Mouse (Mus musculus): ENCODE results near the gene Ppp4r3b.

The Ppp4r3b gene

DNA sequence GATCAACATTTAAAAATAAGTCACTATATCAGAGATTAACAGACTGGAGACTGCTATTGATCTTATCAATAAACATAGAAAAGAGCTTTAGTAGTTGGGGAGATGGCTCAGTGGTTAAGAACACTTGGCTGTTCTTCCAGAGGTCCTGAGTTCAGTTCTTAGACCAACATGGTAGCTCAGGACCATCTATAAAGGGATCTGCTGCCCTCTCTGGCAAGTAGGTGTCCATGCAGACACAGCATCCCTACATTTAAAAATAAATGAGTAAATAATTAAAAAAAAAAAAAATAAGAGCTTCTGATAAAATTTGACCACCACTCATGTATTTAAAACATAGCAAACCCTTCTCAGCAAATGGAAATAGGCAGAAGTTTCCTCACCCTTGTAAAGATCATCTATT lies 65.4 kb downstream of the Ppp4r3b start:
- no peak for DNase-seq (ENCODE audit: low spot score in 2 of 2)

DNA sequence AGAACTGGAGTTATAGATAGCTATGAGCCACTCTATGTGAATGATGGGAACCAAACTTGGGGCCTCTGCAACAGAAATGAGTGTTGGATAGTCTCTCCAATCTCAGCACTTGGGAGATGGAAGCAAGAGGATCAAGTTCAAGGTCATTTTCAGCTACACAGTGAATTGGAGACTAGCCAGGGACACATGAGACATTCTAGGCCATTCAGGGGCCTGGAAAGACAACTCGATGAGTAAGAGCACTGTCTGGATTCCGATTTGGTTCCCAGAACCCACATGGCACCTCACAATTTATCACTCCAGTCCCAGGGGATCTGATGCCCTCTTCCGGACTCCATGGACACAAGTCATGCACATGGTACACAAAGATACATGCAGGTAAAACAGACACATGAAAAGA lies 65.9 kb downstream of the Ppp4r3b start:
- no peak for DNase-seq (ENCODE audit: low spot score in 2 of 2)

DNA sequence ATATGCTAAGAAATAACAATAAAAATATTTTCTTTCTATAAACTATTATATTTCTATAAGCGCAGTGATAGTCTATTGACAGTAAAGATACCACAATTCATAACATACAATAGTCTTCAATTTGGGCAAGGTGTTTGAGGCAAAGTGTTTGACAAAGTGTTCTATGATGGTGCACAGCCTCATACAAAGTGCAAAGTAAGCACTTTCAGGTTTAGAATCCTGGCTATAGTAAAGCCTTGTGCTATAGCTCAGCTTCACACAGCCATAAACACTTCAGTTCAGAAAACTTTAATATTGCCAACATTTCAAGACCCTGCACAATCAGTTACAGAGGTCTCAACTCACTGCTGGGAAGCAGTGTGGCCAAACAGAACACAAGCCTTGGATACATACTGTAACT lies 66.7 kb downstream of the Ppp4r3b start:
- DNase-seq (ENCODE audit: low spot score in 2 of 2), result no peak

DNA sequence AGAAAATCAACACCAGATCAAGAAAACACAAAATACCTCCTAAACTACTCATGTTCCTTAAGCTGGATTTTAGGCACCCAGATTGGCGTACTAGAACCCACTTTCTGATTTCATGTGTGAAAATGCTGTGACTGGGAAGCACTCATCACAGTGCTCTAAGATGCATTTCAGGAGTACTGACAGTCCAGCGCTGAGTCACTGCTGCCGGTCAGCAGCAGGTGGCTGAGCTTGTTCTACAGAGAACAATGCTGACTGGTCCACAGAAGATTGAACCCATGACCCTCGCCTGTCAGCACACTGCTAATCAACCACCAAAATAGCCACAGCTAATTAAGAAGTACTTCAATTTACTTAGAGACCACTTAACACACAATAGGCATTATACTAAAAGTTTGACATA lies 69.3 kb downstream of the Ppp4r3b start:
- DNase-seq (ENCODE audit: low spot score in 2 of 2), result no peak

DNA sequence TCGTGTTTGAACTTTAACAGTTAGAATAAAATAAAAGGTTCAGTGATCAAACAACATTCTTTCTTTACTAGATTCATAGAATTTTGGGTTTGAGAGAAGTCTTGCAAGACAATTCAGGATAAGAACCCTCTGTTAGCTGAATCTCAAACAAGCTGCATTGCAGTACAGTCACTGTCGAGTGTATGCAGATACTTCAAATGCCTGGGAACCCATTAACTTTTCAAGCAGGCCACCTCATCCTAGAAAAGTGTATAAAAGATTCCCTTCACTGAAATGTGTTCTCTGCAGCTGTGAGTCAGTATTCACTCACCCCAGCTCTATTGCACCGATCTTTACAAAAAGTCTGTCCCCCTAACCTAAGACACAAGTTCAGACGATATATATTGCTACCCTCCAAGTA lies 73.3 kb downstream of the Ppp4r3b start:
- no peak for DNase-seq (ENCODE audit: low spot score in 2 of 2)

DNA sequence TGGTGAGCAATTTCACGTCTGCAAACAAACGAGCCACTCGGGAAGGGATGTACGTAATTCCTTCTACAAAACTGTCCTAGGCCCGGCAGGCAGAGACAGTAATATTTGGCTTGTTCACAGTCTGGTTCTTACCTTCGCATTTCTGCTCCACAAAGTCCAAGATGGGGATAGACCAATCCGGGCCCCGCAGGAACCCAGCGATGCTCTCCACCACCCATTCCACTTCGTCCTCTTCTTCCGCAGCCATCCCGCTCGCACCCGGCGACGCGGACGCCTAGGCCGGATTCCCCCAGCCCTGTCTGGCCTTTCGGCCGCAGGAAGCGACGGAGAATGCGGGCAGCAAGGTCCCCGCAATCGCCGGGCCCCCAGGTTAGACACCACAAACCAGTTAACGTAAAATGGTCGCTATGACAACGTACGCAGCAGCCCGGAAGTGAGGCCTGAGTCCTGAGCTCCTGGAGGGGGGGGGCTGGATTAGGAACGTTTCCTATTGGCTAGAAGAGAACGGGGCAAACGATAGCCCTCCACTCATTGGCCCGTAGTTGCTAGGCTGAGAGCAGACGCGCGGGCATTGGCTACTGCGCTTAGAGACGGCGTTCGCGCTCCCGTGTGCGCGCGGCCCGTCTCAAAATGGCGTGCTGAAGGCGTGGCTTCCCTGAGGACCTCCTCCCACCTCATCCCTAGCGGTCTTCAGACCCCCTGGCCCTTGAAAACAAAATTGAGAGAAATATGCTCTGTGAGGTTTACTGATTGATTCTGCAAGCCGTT lies 74.4 kb downstream of the Ppp4r3b start, which contains the start of gene Cfap36:
Gene Cfap36 (minus strand): TSS at position 527 of the 768 bp plus-strand sequence.
- DNase-seq (ENCODE audit: low spot score in 2 of 2), result peak; percentile 72 to 82

DNA sequence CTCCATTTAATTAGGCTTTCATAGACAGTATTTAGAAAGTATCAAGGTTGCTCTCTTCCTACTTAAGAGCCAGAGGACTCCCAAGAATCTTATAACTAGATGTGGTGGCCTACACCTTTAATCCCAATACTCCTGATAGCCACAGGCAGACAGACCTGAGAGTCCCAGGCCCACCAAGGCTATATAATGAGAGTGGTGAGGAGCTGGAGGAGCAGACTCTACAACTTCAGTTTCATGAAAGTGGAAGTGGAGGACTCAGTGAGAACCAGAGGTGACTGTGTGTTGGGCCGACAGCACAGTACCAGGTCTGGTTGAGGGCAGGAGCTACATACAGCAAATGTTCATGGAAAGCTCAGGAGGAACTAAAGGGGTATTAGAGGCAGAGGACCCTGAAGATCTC lies 75.0 kb downstream of the Ppp4r3b start:
- no peak for DNase-seq (ENCODE audit: low spot score in 2 of 2)

DNA sequence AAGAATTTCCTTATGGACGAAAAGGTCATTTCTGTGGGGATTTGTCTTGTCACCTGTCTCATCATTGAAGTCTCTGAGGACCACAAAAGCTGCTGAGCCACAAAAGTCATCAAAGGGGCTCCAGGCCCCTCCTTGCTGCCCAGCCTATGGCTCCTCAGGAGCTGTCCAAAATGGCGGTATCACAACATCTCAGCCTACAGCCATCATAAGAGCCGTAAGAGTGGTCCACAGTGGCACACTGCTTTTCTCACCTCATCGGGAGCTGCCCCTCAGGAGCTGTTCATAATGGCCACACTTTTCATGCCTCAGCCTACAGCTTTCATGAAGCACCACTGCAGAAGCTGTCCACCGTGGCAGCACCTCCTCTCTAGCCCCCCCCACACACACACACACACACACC lies 75.7 kb downstream of the Ppp4r3b start:
- no peak for DNase-seq (ENCODE audit: low spot score in 2 of 2)

DNA sequence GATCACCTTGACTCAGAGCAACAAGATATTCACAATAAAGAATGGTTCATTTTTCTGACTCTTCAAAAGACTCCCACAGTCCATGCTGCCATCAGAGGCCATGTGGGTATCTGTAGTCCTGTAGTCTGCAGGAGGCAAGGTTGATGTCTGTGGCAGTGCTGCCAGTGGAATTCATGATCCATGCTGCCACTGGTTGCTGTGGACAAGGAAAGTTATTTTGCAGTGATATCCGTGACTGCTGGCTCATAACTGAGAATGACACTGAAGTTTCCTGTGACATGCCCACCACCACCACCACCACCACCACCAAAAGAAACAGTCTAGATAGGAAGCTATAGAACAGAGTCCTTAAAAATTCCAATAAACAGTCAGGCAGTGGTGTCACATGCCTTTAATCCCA lies 82.0 kb downstream of the Ppp4r3b start:
- DNase-seq (ENCODE audit: low spot score in 2 of 2), result no peak

DNA sequence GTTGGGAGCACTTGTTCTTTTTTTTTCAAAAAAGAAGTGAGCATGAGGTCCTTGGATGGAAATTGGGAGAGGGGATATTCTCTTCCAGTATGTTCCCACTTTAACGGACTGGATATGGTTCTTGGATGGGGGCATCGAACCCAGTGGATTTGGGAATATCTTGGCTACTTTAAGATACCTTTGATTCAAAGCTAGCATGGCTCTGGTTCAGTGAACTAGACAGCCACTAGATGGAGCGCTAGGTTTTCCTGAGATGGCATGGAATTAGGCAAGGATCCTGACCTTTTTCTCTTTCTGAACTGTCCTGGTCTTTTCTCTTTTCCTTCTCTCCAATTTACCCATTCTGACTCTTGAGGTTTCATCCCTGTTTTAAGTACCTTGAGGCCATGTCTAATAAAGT lies 95.1 kb downstream of the Ppp4r3b start:
- DNase-seq (ENCODE audit: low spot score in 2 of 2), result peak in 1 of 2 experiments; percentile 39

Data from frontal cortex, postnatal 25 days (tissue).